Mouse (Mus musculus) erythroblast, adult 5-6 weeks (primary cell): ENCODE data around the gene Gabpb1. TPM values are rescaled to one million over a fixed set of nuclear protein-coding genes. Genes with fewer than 3 reads are reported as not detected.
A peak's percentile ranks its signal among the peaks of the same experiment; 100 is the strongest.

ENCODE experiments used
- ATAC-seq: replicated peaks from 2 replicates; pipeline ENCODE4 v1.8.0; 2016; ENCODE audit warnings: moderate number of reproducible peaks, mild to moderate bottlenecking, moderate TSS enrichment, inconsistent platforms; ENCODE audit not compliant: poor library complexity, low FRiP score, severe bottlenecking
- total RNA-seq, 2 experiments: library from RNA; stranded (forward) in 1 of 2; stranded (reverse) in 1 of 2; fragments of 150-400 nt in 1 of 2; fragments of 200-764, 138-1000 nt in 1 of 2; gene quantifications; 2 replicates each; pipeline versions ENCODE4 v1.2.3 to v1.2.4; 2015 to 2017; ENCODE audit warnings: low replicate concordance in 2 of 2

The Gabpb1 gene
- total RNA-seq (2015; ENCODE audit: low replicate concordance) (9.0 and 16.1 TPM in 2 replicates), total RNA-seq (2017; ENCODE audit: low replicate concordance) (10.9 and 11.4 TPM in 2 replicates)

- ATAC-seq: peak; percentile 23; the same call in 1 of the 2 replicates
These were observed at the start of gene Gabpb1 for GRCm38 (mm10) chr2:126676122-126676515. Gene Gabpb1, minus strand, starts transcription at chr2:126676337.

GRCm38 (mm10) chr2:126712950-126713349 is 36.8 kb upstream of the Gabpb1 start:
- ATAC-seq: no peak

- no peak for ATAC-seq
These were observed 36.4 kb upstream of the Gabpb1 start for GRCm38 (mm10) chr2:126712526-126712925.

- ATAC-seq: no peak
These were observed 32.2 kb upstream of the Gabpb1 start for GRCm38 (mm10) chr2:126708361-126708760.

- no peak for ATAC-seq
These were observed 31.3 kb upstream of the Gabpb1 start for GRCm38 (mm10) chr2:126707438-126707779.

DNA sequence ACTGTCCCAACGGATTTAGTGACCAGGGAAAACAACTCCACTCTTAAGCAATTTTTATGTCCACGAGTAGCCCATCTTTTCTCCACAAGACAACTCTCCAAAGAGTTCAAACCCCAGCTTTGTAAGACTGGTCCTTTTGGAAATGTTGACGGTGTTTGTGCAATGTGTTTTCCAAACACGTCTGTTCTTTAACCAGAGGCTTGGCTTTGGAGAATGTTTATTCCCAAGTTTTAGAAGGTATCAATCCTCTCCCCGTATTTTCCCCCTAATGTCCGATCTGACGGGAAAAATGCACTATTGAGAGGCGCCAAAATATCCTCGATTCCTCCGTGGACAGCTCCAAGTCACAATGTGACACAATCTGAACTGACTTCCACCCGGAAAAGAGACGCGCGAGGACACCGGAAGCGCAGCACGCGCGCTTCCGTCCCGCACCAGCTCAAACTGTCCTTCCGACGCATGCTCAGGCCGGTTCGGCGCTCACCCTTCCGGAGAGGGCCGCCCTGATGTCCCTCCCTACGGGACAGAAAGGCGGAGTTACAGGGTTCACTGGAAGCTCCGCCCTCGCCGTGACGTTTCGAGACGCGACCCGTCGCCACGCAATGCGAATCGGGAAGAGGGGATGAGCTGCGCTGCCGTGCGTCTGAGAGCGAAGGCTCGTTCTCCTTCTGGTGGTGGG is 30.8 kb upstream of the Gabpb1 start, which contains the start of gene Usp8:
Usp8 (plus strand) TSS at position 570 of the 679 bp plus-strand sequence.
- ATAC-seq: peak; percentile 99

DNA sequence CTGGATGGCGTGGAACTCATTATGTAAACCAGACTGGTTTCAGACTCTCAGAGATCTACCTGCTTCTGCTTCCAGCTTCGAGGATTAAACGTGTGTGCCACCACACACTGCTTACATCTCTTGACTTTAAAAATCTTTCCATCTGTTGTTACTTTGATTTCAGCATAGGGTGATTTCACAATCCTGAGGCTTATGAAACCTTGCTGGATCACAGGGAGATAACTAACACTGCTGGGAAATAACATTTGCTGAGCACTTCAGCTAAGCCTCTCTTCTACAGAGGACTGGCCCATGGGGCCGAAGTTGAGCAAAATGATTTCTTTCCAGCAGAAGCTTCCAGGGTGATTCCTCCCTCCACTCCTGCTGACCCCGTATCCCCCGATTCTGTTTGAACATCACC is 19.1 kb upstream of the Gabpb1 start:
- ATAC-seq: no peak

GRCm38 (mm10) chr2:126691290-126691689 is 15.2 kb upstream of the Gabpb1 start:
- no peak for ATAC-seq

DNA sequence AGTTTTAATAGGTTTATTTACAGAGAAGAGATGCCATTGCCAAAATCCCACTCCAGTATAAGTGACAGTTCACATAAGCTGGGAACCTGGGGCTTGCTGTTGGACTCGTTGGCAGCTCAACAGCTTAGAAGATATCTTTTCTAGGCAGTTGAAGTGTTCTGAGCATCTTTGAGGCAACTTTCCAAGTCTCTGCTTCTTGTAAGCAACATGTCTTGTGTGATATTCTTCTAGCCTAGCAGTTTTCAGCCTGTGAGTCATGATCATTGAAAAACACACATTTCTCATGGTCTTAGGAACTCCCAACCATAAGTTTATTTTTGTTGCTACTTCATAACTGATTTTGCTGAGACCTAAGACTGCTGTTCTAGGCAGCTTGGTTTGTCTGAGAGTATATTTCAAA is 6.8 kb upstream of the Gabpb1 start:
- ATAC-seq: no peak

DNA sequence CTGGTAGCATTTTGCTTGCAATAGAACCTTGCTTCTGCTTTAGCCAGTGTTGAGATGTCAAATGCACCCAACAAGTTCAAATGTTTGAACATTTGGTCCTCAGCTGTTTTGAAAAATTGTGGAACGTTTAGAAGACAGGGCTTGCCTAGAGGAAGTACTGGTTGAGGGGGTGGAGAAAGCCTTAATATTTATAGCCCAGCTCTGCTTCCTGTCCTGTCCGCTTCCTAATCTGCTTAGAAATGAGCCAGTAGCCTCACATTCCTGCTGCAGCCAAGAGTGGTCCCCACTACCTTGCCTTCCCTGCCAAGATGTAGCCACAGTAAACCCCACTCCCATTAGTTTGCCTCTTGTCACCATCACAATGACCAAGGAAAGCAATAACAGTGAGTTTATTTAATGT is 6.2 kb upstream of the Gabpb1 start:
- no peak for ATAC-seq

GRCm38 (mm10) chr2:126677366-126677765 is 1.2 kb upstream of the Gabpb1 start:
- no peak for ATAC-seq

GRCm38 (mm10) chr2:126675169-126676121 is 692 bp downstream of the Gabpb1 start:
- ATAC-seq: peak; percentile 90

- peak; percentile 47 for ATAC-seq
These were observed 1.5 kb downstream of the Gabpb1 start for GRCm38 (mm10) chr2:126674441-126675168.

- ATAC-seq: no peak
These were observed 2.6 kb downstream of the Gabpb1 start for GRCm38 (mm10) chr2:126673317-126674242.

GRCm38 (mm10) chr2:126668621-126669252 is 7.4 kb downstream of the Gabpb1 start:
- ATAC-seq: no peak

DNA sequence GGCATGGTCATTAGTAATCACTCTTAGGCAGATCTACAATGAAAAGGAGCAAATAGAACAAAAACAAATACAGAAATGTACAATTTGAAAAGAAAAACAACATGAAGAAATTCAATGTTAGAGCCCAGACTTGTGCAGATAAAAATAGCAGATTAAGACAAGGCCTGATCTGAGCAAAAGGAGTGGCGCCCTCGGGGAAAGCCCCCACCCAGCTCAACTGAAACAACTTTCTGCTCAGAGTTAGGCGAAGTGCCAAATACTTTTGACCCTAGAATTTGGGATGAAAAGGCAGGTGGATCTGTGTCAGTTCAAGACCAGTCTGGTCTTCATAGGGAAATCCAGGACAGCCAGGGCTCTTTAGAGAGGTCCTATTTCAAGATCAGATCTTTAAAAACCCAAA is 10.2 kb downstream of the Gabpb1 start:
- ATAC-seq: no peak

DNA sequence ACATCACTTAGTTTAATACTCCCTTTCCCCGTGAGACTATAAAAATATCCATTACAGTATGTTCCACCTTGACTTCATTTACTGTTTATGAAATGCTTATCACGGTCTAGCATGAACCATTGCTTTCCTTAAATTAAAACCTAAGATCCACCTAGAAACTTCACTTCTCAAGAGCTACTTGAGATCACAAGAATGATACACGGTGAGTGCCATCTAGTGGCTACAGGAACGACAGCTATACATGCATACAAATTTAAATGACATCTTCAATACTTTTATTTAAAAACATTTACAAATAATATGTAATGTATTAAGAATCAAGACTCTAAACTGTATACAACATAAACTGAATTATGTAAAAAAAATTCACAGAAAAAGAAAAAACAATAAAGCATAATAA is 12.7 kb downstream of the Gabpb1 start:
- no peak for ATAC-seq

GRCm38 (mm10) chr2:126652929-126653328 is 23.2 kb downstream of the Gabpb1 start:
- ATAC-seq: no peak

DNA sequence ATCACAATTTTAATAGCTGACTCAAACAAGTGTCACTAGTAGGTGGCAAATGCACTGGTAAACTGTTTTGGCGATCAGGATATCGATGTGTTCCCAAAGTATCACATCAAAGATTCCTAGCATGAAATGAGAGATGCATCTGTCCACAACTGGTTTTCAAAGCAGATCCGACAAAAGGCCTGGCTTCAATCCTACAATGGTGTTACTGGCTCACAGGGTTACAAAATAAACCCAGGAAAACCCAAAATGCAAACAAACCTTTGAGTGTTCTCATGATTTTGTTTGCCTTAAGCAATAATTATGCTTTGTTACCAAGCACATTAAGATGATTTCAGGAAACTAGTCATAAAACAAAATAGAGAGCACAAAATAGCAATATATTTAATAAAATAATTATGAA is 28.4 kb downstream of the Gabpb1 start:
- ATAC-seq: no peak
